Mouse (Mus musculus) layer of hippocampus, postnatal 36 days (tissue): ENCODE data around the gene Crtc1. TPM values are rescaled to one million over a fixed set of nuclear protein-coding genes. Genes with fewer than 3 reads are reported as not detected.

ENCODE experiments used
- DNase-seq, 2 experiments: peaks; one replicate each; pipeline ENCODE4 v3.0.0; 2022
- total RNA-seq, 2 experiments: library from RNA; stranded (reverse); gene quantifications; 2 replicates each; pipeline ENCODE4 v1.2.3; 2021

Crtc1 gene
- total RNA-seq, 2 experiments from 2014 or later = 181 to 187 TPM

DNA sequence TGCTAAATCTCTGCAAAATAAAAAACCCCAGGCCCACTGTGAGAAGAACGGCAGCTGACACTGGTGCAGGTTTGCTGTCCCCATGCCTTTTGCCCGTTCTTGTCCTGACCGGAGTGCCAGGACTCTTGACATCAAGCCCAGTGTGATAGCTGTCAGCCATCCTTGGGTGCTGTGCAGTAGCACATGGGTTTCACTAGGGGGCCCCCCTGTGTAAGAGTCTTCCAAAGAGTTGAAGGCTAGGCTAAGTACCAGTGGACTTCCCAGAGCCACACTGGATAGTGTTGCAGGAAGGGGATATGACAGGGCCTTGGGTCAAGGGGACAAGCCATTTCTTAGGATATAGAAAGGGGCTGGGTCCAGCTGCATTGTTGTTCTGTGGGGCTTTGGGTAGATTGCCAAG, 56.1 kb downstream of the Crtc1 start:
- peak; percentile 66 to 68 for DNase-seq

DNA sequence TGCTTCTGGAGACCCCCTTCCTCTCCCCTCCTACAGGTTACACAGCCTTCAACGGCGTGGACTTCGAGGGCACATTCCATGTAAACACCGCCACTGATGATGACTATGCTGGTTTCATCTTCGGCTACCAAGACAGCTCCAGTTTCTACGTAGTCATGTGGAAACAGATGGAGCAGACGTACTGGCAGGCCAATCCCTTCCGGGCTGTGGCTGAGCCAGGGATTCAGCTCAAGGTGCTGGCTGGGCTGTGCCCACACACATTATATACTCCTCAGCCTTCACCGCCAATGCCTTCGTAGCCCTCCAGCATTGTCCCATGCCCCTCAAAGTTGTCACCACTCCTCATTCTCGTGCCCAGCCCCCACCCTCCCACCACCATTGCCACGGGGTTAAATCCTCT, 59.3 kb downstream of the Crtc1 start:
- DNase-seq = no peak

DNA sequence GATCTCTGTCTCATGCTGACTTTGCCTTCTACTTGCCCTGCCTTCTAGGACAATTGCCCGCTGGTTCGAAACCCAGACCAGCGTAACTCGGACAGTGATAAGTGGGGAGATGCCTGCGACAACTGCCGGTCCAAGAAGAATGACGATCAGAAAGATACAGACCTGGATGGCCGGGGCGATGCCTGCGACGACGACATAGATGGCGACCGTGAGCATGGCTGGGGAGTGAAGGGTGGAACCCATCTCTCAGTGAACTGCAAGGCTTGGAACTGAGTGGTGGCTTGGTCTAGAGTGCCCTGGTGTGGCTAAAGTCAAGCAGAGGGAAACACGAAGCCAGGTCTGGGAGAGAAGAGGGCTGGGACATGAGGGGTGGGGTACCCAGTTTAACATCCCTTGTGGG, 62.3 kb downstream of the Crtc1 start:
- DNase-seq = no peak

DNA sequence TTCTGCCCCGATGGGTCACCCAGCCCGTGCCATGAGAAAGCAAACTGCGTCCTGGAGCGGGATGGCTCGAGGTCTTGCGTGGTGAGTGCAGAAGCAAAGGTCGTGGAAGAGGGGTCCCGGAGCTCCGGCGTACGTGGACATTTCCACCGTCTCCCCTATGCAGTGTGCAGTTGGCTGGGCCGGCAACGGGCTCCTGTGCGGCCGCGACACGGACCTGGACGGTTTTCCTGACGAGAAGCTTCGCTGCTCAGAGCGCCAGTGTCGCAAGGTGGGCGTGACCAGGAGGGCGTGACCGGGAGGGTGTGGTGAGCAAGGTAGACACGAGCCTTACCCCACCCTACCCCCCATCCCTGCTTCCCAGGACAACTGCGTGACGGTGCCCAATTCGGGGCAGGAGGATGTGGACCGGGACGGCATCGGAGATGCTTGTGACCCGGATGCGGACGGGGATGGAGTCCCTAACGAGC, 63.1 kb downstream of the Crtc1 start:
- DNase-seq = no peak

DNA sequence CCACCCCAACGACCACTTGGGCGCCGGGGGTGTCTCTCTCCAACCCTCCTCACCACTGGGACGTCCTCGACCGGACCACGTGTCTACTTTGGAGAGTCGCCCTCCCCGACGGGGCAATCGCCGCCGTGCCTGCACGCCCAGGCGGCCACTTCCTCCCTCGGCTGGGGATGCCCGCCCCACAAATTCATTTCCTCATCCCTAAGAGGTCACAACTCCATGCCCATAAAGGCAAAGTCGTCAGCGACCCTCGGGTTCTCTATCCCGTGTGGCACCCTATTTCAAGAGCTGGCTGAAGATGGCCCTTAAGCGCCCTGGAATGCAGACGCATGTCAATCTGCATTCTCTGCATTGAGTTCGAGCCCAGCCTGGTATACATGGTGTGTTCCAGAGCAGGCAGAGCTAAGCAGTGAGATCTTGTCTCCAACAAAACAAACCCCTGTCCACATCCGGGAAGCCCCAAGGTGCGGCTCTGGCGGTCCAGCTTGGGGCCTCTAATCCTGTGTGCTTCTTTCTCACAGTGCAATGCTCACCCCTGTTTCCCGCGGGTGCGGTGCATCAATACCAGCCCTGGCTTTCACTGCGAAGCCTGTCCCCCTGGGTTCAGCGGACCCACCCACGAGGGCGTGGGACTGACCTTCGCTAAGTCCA, 64.0 kb downstream of the Crtc1 start:
- no peak for DNase-seq

DNA sequence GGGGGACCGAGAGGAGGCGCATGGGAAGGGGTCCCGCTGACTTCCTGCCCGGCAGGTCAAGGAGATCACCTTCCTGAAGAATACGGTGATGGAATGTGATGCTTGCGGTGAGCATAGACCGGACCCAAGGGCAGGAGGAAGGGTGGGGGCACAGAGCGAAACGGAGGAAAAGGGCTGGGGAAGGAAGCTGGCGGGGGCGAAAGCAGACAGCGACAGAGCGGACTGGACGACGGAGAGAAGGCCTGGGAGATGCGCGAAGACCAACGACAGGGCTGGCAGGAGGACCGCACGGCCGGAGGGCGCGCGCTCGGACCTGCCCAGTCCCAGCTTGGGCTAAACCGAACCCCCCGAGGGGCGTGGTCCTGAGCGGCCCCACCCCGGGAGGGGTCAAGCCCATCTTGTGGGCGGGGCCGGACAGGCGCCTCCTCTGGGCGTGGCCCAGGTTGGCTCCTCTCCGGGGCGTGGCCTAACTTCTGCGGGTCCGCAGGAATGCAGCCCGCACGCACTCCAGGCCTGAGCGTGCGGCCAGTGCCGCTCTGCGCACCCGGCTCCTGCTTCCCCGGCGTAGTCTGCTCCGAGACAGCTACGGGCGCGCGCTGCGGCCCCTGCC, 65.0 kb downstream of the Crtc1 start:
- DNase-seq = no peak

DNA sequence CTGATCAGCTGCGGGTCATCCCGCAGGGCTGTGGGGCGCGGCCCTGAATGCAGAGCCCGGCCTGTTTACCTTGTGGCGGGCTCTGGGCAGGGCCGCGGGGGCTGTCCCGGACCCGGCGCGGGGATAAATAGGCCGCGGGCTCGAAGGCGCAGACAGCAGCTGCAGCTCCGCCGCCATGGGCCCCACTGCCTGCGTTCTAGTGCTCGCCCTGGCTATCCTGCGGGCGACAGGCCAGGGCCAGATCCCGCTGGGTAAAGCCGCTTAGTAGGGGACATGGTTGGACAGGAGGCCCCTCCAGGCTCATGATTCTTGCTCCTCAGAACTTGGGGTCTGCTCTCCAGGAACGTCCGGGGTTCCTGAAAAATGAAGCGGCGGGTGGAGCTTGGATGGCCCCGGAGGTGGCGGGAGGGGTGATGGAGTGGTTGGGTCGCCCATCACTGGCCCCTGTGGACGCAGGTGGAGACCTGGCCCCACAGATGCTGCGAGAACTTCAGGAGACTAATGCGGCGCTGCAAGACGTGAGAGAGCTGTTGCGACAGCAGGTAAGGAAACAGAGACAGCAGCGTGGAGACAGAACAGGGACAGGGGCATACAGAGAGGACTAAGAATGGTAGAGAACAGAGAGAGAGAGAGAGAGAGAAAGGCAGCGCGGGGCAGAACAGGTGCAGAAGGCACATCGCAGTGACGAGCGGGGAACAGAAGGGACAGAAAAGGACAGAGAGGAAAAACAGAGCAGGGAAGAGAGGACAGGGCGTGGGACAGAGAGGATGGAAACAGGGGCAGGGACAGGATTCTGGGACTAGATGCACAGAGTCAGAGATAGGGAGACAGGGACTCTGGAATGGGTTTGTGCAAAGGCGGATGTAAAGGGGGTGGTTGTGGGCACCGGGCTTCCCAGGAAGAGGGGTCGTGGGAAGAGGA, 65.7 kb downstream of the Crtc1 start, which contains the start of gene Comp:
Comp (plus strand) TSS at position 162 of the 921 bp plus-strand sequence.
- no peak for DNase-seq

DNA sequence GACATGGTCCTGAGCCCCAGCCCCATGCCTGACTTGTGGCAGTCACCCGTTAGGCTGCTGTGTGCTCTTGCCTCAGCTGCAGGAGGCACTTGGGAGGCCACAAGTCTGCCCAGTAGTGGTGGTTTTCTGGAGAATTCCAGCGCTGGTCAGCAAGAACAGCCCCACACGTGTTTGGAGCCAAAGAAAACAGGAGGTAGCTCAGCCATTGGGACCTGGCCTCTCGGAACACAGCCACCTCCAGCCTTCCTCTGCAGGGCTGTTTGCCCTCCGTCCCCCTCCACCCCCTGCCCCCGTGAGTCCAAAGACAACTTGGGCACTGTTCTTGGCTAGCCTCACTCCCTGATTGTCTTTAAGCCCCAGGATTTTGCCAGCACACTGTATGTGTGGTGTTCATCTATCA, 67.4 kb downstream of the Crtc1 start:
- DNase-seq = no peak

DNA sequence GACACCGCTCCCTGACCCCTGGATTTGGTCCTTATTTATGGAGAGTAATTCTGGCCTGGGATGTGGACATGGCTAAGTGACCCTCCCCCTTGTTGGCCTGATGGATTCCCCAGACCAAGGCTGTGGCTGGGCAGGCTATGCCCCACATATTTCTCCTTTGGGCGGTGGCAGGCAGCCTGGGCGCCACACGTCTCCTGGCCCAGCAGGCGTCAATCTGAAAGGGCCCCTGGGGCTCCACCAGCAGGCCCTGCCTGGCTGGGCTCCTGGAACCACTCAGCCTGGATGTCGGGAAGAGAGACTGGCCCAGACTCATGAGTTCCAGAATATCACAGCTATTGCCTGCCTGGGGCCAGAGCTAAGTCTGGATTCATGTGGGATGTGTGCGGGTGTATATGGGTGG, 68.9 kb downstream of the Crtc1 start:
- DNase-seq = no peak

DNA sequence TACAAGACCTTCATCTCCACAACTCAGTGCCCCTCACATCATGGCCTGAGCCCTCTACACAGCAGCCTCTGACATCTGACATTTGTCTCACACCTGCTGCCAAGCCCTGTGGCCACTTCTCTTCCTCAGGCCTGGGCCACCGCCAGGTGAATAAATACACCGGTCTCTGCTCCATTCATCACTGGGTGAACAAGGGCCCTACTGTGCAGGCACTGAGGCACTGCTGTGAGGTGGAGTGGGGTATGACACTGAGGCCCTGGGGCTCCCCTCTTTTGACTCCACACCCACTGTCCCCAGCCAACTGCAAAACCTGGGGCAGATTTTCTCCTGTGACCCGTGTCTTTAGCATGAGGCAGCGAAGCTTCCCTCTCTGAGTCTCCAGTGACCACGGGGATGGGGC, 72.8 kb downstream of the Crtc1 start:
- DNase-seq = no peak

DNA sequence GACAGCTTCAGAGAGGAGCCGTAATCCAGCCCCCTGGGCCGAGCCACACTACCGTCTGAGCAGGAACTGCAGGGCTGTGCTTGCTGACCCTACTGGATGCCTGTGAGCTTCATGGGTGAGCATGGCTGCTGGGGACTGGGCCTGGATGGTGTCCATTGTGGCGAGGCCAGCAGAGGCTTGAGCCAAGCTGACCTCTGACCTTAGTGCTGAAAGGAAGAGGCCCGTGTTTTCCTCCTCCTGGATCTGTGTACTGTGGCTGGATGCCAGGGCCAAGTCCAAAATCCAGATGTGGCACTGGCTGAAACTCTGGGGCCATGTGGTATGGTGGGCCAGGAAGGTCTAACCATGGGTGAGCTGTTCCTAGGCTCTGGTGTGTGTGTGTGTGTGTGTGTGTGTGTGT, 75.3 kb downstream of the Crtc1 start:
- DNase-seq = no peak

DNA sequence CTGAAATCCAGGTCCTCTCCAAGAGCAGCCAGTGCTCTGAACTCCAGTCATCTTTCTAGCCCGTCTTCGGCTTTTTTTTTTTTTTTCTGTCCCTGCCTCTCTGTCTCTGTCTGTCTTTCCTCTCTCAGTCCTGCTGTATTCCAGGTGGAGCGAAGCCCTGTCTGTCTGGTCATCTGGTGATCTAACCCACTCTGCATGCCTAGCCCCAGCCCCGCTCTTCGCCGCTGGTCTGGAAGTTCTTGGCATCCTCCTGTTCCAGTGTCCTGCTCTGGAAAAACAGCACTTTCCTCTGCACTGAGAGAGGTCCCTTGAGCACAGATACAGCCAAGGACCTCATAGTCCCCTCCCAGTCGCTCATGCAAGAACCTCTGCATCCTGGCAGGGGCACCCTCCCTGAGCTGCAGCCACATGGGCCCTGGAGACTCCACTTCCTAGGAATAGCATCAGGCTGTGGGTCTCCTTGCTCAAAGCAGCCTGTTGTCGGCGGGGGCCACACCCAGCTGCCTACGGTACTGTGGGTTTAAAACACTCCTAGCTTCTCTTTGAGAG, 77.8 kb downstream of the Crtc1 start:
- DNase-seq = no peak

DNA sequence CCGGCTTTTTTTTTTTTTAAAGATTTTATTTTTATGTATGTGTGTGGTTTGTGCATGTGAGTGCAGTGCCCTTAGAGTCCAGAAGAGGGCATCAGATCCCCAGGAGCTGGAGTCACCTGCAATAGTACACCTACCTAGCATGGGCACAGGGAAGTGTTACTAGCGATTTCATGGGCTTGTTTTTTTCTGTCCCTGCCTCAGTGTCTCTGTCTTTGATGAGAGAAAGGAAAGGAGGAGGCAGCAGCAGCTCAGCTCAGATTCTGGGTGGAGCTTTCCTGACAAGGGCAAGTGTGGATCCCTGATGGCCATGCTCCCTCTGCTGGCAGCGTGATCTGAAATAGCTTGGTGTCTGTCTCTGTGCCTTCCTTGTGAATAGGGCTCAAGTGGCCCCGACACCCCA, 78.6 kb downstream of the Crtc1 start:
- no peak for DNase-seq

DNA sequence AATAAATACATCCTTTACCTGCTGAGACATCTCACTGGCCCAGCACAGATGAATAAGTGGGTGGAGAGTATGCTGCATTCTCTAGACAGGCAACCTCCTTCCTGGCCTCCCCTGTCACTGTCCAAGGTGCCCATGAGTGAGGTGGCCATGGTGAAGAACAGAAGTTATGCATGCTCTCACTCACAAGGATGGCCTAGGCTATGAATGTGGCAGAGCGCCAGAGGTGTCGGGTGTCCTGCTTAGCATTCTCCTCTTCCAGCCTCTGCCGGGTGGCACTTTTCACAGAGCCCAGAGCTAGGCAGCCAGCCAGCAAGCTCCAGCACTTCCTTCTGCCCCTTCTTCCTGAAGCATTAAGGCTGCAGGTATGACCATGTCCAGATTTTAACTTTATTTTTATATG, 80.0 kb downstream of the Crtc1 start:
- no peak for DNase-seq

DNA sequence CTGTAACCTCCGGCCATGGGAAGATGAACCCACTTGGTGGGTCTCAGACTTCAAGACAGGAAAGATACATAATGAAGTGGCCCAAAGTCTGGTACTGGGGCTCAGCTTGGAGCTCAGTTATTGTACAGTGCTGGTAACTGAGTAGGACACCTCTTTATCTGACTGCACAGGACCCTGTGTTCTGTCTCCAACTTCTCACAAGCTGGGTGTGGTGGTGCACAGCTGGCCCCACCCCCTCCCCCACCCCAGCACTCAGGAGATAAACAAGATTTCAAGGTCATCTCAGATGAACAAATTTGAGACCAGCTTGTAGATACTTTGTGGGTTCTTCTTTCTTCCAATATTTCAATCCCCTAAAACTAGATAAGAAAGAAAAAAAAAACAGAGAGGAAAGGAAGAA, 83.3 kb downstream of the Crtc1 start:
- DNase-seq = no peak

DNA sequence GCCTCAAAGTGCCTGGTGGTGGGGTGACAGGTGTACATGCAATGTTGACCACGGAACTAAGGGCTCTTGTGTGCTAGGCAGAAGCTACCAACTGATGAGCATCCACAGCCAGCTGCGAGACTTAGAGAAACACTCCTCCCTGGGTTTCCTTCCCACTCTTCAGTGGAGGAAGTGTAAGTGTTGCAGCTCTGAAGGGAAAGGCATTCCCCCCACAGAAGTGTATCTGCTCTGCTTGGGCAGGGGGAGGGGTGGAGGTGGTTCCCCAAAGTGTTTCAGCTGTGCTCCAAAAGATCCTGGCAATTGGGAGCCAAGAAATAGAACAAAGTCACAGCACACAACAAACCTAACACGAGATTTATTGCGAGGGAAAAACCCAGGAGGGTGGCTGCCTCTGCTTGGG, 85.4 kb downstream of the Crtc1 start:
- DNase-seq = no peak

DNA sequence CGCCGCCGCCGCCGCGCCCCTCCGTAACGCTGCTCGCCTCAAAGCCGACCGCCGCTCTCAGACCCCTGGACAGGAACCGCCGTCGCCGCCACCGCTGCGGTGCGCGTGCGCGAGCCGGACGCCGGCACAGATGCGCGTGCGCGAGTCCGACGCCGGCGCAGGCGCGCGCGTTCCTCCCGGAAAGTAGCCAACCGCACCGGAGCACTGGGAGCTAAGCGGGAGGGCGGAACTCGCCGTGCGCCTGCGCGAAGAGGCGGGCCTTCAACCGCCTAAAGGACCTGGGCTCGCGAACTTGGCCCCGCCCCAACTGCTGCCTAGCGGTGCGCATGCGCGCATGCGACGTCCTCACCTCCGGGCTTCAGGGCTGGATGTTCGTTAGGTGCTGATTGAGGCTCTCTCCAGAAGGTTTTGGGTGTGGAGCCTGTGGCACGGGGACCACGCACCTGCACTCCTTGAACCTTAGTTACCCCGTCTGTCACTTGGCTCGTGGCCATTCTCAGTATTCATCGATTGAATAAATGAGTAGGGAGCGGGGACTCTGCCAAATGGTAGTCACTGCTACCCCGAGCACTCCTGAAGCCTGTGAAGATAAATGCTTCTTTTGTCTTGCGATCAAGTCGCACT, 86.1 kb downstream of the Crtc1 start, which contains the start of gene Upf1:
Upf1 (minus strand) TSS at position 85 of the 624 bp plus-strand sequence.
- peak; percentile 99 for DNase-seq

DNA sequence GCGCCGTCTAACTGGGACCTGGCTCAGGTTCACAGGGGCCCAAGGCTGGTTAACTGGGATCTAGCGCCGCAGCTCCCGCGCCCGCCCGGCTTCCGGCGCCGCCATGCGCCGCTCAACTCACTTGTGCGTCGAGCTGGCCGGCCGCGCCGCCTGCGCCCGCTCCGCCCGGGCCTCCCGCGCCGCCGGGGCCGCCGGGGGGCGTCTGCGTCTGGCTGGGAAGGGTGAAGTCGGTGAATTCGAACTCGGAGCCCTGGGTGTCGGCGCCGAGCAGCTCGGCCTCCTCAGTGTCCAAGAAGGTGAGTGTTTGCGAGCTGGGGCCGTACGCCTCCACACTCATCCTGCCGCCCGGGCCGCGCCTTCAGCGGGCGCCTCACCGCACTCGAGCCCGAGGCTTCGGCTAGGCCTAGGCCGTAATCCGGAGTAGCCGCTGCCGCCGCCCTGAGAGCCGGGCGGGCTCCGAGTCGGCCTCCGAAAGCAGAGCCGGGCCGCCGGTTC, 86.7 kb downstream of the Crtc1 start:
- DNase-seq = peak in 1 of 2 experiments; percentile 58

DNA sequence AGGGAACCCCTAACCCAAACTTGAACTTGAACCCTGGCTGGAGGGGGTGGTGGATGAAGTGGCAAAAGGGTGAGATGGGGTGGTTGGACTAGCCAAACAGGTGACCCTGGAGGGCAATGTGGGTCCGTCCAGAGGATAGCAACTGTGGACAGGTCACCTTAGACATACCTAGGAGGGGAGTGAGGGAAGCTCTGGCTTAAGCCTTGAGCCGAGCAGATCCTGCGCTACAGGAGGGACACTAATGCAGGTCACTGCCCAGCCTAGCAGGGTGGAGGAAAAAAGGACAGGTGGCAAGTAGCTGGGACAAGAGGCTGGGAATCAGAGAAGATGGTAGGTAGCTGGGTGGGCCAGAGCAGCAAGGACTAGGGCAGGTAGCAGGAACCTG, 87.4 kb downstream of the Crtc1 start:
- no peak for DNase-seq

DNA sequence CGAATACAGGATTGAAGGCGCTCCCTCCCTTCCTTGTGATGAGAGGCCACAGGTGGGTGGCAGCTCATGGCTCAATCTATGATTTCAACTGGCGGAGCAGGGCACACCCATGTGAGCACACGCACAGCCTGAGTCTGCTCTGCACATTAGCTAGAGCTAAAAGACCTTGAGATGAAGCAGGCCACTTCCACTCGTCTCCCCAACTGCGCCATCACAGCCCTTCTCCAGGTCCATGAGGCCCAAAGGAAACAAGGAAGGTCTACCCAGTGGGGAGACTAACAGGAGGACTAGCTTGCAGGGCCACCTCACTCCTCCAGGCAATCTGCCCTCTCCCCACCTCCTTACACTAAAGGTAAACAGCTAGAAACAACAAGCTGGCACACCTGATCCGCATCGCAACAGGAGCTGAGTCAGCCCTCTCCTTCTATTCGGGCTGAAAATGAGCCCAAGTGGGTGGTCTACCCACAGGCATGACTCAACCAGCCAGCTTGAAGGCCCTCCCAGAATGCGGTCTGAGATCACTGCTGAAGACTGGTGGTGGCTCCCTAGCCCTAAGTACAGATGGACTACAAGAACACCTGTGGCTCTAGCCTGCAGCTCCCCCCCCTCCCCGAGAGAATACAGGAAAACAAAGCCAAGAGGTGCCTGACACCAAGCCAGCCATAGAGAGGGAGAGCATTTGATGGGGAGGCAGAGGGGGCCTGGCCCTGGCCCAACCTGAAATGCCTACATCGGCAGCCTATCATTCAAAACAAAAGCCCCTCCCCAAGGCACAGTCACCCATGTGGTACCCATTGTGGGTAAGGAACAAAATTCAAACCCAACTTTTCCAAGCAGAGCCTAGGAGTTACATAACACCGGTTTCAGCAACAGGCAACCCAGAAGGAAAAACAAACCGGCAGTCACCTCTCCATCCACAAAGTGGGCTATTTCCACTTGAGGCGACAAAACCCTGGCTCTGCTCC, 88.1 kb downstream of the Crtc1 start:
- DNase-seq = peak in 1 of 2 experiments; percentile 22

DNA sequence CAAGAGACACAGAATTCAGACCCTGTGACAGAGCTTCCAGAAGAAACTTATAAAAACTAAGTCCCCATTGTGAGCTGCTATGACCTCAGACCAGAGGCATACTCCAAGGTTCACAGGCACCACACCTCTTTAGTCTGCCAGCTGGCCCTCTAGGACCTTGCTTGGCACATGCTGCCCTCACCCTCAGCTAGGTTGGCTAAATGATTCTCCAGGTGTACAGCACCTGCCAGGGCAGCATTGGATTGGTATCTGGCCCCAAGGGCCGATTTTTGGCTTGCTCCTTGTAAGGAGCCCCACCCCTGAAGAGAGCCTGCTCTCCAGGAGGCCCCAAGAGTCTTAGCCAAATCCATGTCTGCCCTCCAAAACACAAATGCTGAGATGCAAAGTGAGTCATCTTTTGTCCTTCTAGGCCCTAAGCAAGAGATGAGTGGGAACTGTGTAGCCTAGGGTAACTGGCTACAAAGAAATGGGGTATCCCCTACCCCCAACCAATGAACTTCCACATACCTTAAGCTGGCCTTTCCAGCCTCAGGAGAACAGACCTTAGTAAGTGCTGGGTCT, 91.4 kb downstream of the Crtc1 start:
- no peak for DNase-seq
